Mouse (Mus musculus): ENCODE measurements around the gene Fmnl2.

- no peak for TF ChIP-seq POLR2A (IDR thresholded peaks at IDR 0.05; ENCODE audit: low read depth, low read length)
- no peak for TF ChIP-seq CTCF (IDR thresholded peaks at IDR 0.05; ENCODE audit: extremely low read depth, insufficient read length, insufficient replicate concordance, low read depth, low read length)
Measured at GRCm38 (mm10) chr2:52959291-52959621, 101.6 kb downstream of the Fmnl2 start.
